In the genomic region with DNA sequence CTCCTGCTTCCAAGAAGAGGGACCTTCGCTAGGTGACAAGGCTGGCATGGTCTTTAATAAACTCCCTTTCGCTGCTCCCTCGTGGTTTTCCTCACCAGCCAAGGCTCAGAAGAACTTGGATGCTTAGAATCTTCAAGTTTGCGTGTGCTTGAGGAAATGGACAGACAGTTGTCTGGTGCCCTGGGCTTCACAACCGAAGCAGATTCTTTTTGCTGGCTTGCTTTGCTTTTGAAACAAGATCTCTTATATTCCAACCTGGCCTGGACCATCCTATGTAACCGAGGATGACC, we compare ENCODE assay signal across 8 mouse cellular contexts. TPM values are rescaled to one million over a fixed set of nuclear protein-coding genes. Genes with fewer than 3 reads are reported as not detected.
DNase-seq lines count a peak whose midpoint lies in the region; ATAC-seq and TF ChIP-seq lines count a peak whose summit lies in the region.
"Had no signal": no experiment of that assay in that cellular context is flagged by ENCODE, and none has a peak within 500 bp of the region (broad histone marks: within the 10 kb centered on the region; RNA-seq: fewer than 3 reads in every experiment).

No protein-coding gene starts in this region.

- no peaks in the 10 kb centered on the region for H3K36me3 ChIP-seq in lung, embryonic 14.5 days (ENCODE audit: insufficient read depth)
- H3K36me3 ChIP-seq in forebrain, embryonic 13.5 days (ENCODE audit: poor library complexity, severe bottlenecking): no peaks in the 10 kb centered on the region
- H3K36me3 ChIP-seq in limb, embryonic 14.5 days (ENCODE audit: control insufficient read depth, insufficient read depth, low read length): no peaks in the 10 kb centered on the region
- no peaks in the 10 kb centered on the region for H3K36me3 ChIP-seq in stomach, embryonic 15.5 days

- H3K9ac ChIP-seq in lung, embryonic 14.5 days: peak overlapping the region; percentile 36; the same call in 1 of the 2 replicates
- peak overlapping the region; percentile 70 for H3K9ac ChIP-seq in forebrain, embryonic 13.5 days
- H3K9ac ChIP-seq in limb, embryonic 14.5 days (ENCODE audit: low read depth, low read length, severe bottlenecking): peak overlapping the region; percentile 44; the same call in 1 of the 2 replicates
- no peak overlapping the region for H3K9ac ChIP-seq in stomach, embryonic 15.5 days

- DNase-seq in lung, embryonic 14.5 days: no peak
- no peak for DNase-seq in lung, adult 2 months
- no peak for DNase-seq in limb, embryonic 14.5 days (ENCODE audit: low spot score)
- DNase-seq in adrenal gland, postnatal 14 days: no peak
- no peak for DNase-seq in spleen, postnatal 14 days (ENCODE audit: low spot score in 2 of 2)
- DNase-seq: spleen, adult 18-20 months had no signal

- H3K4me2 ChIP-seq in lung, embryonic 14.5 days: peak overlapping the region; percentile 94
- H3K4me2 ChIP-seq in forebrain, embryonic 13.5 days: peak overlapping the region; percentile 96
- H3K4me2 ChIP-seq in limb, embryonic 14.5 days (replicated peaks; ENCODE audit: low read depth, low read length, severe bottlenecking): peak overlapping the region; percentile 91
- H3K4me2 ChIP-seq in stomach, embryonic 15.5 days: peak overlapping the region; percentile 97

- H3K9me3 ChIP-seq in lung, embryonic 14.5 days (ENCODE audit: low read depth, low read length): no peaks in the 10 kb centered on the region
- peaks cover 5% of the 10 kb centered on the region; the same call in 1 of the 2 replicates for H3K9me3 ChIP-seq in forebrain, embryonic 13.5 days (replicated peaks)
- no peaks in the 10 kb centered on the region for H3K9me3 ChIP-seq in limb, embryonic 14.5 days (ENCODE audit: control insufficient read depth, low read length)
- H3K9me3 ChIP-seq in stomach, embryonic 15.5 days: no peaks in the 10 kb centered on the region

- 27% methylated on average over 6 of the region's 6 CpGs for WGBS in lung, embryonic 14.5 days
- 35% methylated on average over 6 of the region's 6 CpGs for WGBS in lung, adult 2 months
- WGBS in forebrain, embryonic 13.5 days: 19% methylated on average over 6 of the region's 6 CpGs
- 22% methylated on average over 6 of the region's 6 CpGs for whole genome bisulfite sequencing in limb, embryonic 14.5 days
- 26% methylated on average over 6 of the region's 6 CpGs for WGBS in stomach, embryonic 15.5 days

- TF ChIP-seq POLR2A in lung, adult 2 months (IDR thresholded peaks at IDR 0.05; ENCODE audit: borderline replicate concordance, extremely low read depth, low read depth, low read length): no peak
- no peak for TF ChIP-seq POLR2A in limb, embryonic 14.5 days (IDR thresholded peaks at IDR 0.05; ENCODE audit: borderline replicate concordance, extremely low read depth, insufficient read depth, insufficient read length)

- no peak for ATAC-seq in lung, embryonic 14.5 days (ENCODE audit: insufficient read depth)
- no peak for ATAC-seq in forebrain, embryonic 13.5 days
- no peak for ATAC-seq in limb, embryonic 14.5 days (ENCODE audit: low FRiP score, low read depth)
- ATAC-seq in stomach, embryonic 15.5 days (ENCODE audit: insufficient read depth, low FRiP score, low read depth): no peak

- H3K27ac ChIP-seq in lung, embryonic 14.5 days (ENCODE audit: low read depth): no peak overlapping the region
- no peak overlapping the region for H3K27ac ChIP-seq in forebrain, embryonic 13.5 days
- no peak overlapping the region for H3K27ac ChIP-seq in limb, embryonic 14.5 days (replicated peaks; ENCODE audit: low read depth, low read length)
- H3K27ac ChIP-seq in stomach, embryonic 15.5 days: no peak overlapping the region

- H3K27me3 ChIP-seq in lung, embryonic 14.5 days (ENCODE audit: insufficient read depth, low read length): peaks cover 39% of the 10 kb centered on the region
- H3K27me3 ChIP-seq in forebrain, embryonic 13.5 days: peaks cover 78% of the 10 kb centered on the region
- peaks cover 57% of the 10 kb centered on the region for H3K27me3 ChIP-seq in limb, embryonic 14.5 days (ENCODE audit: control insufficient read depth, insufficient read depth, low read length)
- H3K27me3 ChIP-seq in stomach, embryonic 15.5 days (replicated peaks): peaks cover 48% of the 10 kb centered on the region

- H3K4me1 ChIP-seq in lung, embryonic 14.5 days (ENCODE audit: insufficient read depth): no peaks in the 10 kb centered on the region; the same call in 1 of the 2 replicates
- H3K4me1 ChIP-seq in lung, adult 2 months (ENCODE audit: control insufficient read depth, insufficient read depth, low read length): no peaks in the 10 kb centered on the region
- H3K4me1 ChIP-seq in forebrain, embryonic 13.5 days: peaks cover 12% of the 10 kb centered on the region
- no peaks in the 10 kb centered on the region for H3K4me1 ChIP-seq in limb, embryonic 14.5 days (ENCODE audit: control insufficient read depth, insufficient read depth, low read length)
- H3K4me1 ChIP-seq in stomach, embryonic 15.5 days: 0 out of 2 replicates have a peak, but pooled peaks cover 10% of the 10 kb centered on the region

- peak overlapping the region; percentile 51 for H3K4me3 ChIP-seq in lung, embryonic 14.5 days (ENCODE audit: low read depth, low read length)
- H3K4me3 ChIP-seq in lung, adult 2 months (replicated peaks; ENCODE audit: extremely low read depth, low read depth, low read length): no peak overlapping the region
- peak overlapping the region; percentile 57 for H3K4me3 ChIP-seq in forebrain, embryonic 13.5 days
- peak overlapping the region; percentile 54 for H3K4me3 ChIP-seq in limb, embryonic 14.5 days (replicated peaks; ENCODE audit: low read length)
- peak overlapping the region; percentile 49 for H3K4me3 ChIP-seq in stomach, embryonic 15.5 days (replicated peaks)

- TF ChIP-seq CTCF in lung, embryonic 14.5 days (IDR thresholded peaks at IDR 0.05; ENCODE audit: low read depth): no peak
- no peak for TF ChIP-seq CTCF in lung, adult 2 months (IDR thresholded peaks at IDR 0.05; ENCODE audit: insufficient read depth, low read length)

RNA-seq across cellular contexts. Expression of a gene that starts 45.6 kb away (rescaled TPM):
- polyA plus RNA-seq in lung, embryonic 14.5 days (2014; fragmentation: Nextera tagmentation; extraction: Ambion mirVana): not detected in 2 replicates
- 6.1 and 6.7 TPM in 2 replicates for polyA plus RNA-seq in lung, adult 2 months (2012; rRNA removed)
- 0.06 TPM in 2 replicates for polyA plus RNA-seq in forebrain, embryonic 13.5 days (2015; fragmentation: Nextera tagmentation; extraction: Ambion mirVana)
- polyA plus RNA-seq in limb, embryonic 14.5 days (2012; rRNA removed): 0.05 and 0.13 TPM in 2 replicates
- polyA plus RNA-seq in limb, embryonic 14.5 days (2014; fragmentation: Nextera tagmentation; extraction: Ambion mirVana): not detected in 2 replicates
- polyA plus RNA-seq in stomach, embryonic 15.5 days (2015; fragmentation: Nextera tagmentation; extraction: Ambion mirVana): 0.05 and 0.12 TPM in 2 replicates
- 1.6 and 12.5 TPM in 2 replicates for total RNA-seq in adrenal gland, postnatal 14 days (2021)
